Mouse (Mus musculus) hindbrain, embryonic 11.5 days (tissue): ENCODE data around the gene Plcd4. TPM values are rescaled to one million over a fixed set of nuclear protein-coding genes. Genes with fewer than 3 reads are reported as not detected.

Source experiments
- polyA plus RNA-seq: library from polyadenylated mRNA; unstranded; fragments of >200 nt; fragmentation: Nextera tagmentation; extraction: Ambion mirVana; gene quantifications from 2 replicates; pipeline ENCODE4 v1.2.1, GENCODE M21; 2014

Gene Plcd4
- polyA plus RNA-seq, 1 experiment from 2014 or later: 1.0 TPM

Other genes starting within 250 kb of the Plcd4 start
- 8.6 and 9.1 TPM in 2 replicates for gene Tmbim1, start 237.3 kb upstream of the Plcd4 start, polyA plus RNA-seq
- 1.1 TPM in 2 replicates for gene Catip, start 180.8 kb upstream of the Plcd4 start, polyA plus RNA-seq
- 1.3 and 1.4 TPM in 2 replicates for gene Slc11a1, start 167.7 kb upstream of the Plcd4 start, polyA plus RNA-seq
- 36.3 and 42.0 TPM in 2 replicates for gene Ctdsp1, start 151.4 kb upstream of the Plcd4 start, polyA plus RNA-seq
- gene Vil1, start 133.5 kb upstream of the Plcd4 start, polyA plus RNA-seq: 0.11 and 0.13 TPM in 2 replicates
- gene Cnot9, start 36.8 kb upstream of the Plcd4 start, polyA plus RNA-seq: 88.0 and 91.7 TPM in 2 replicates
- 42.3 and 45.8 TPM in 2 replicates for gene Usp37, start 1.4 kb downstream of the Plcd4 start, polyA plus RNA-seq
- gene Zfp142, start 45.4 kb downstream of the Plcd4 start, polyA plus RNA-seq: 8.5 and 9.0 TPM in 2 replicates
- 19.8 and 20.8 TPM in 2 replicates for gene Bcs1l, start 45.4 kb downstream of the Plcd4 start, polyA plus RNA-seq
- gene Rnf25, start 58.5 kb downstream of the Plcd4 start, polyA plus RNA-seq: 9.2 and 9.6 TPM in 2 replicates
- 20.6 and 23.9 TPM in 2 replicates for gene Stk36, start 58.6 kb downstream of the Plcd4 start, polyA plus RNA-seq
- 25.6 and 38.0 TPM in 2 replicates for gene Ttll4, start 118.9 kb downstream of the Plcd4 start, polyA plus RNA-seq
- 6.4 TPM in 2 replicates for gene Cyp27a1, start 170.7 kb downstream of the Plcd4 start, polyA plus RNA-seq
- 0.22 TPM in 1 of 2 replicates, not detected in the other for gene Prkag3, start 206.3 kb downstream of the Plcd4 start, polyA plus RNA-seq
- gene Wnt6, start 229.0 kb downstream of the Plcd4 start, polyA plus RNA-seq: 6.7 and 10.0 TPM in 2 replicates
- 1.6 and 2.0 TPM in 2 replicates for gene Wnt10a, start 248.6 kb downstream of the Plcd4 start, polyA plus RNA-seq